Mouse (Mus musculus): ENCODE data around the gene Tex36. TPM values are rescaled to one million over a fixed set of nuclear protein-coding genes. Genes with fewer than 3 reads are reported as not detected.

The Tex36 gene
- polyA plus RNA-seq, 1 experiment from 2014 or later, result not detected

Other genes starting within 250 kb of the Tex36 start
- 29.8 and 30.3 TPM in 2 replicates for gene Edrf1, start 35.4 kb upstream of the Tex36 start, polyA plus RNA-seq (2016; fragmentation: Nextera tagmentation; extraction: Ambion mirVana)
- gene Mmp21, start 77.9 kb upstream of the Tex36 start, polyA plus RNA-seq (2016; fragmentation: Nextera tagmentation; extraction: Ambion mirVana), result 0.18 TPM in 1 of 2 replicates, not detected in the other
- 234 and 236 TPM in 2 replicates for gene Bccip, start 107.2 kb upstream of the Tex36 start, polyA plus RNA-seq (2016; fragmentation: Nextera tagmentation; extraction: Ambion mirVana)
- 34.0 and 34.4 TPM in 2 replicates for gene Uros, start 107.9 kb upstream of the Tex36 start, polyA plus RNA-seq (2016; fragmentation: Nextera tagmentation; extraction: Ambion mirVana)
- 0.41 TPM in 1 of 2 replicates, not detected in the other for gene Fank1, start 174.7 kb upstream of the Tex36 start, polyA plus RNA-seq (2016; fragmentation: Nextera tagmentation; extraction: Ambion mirVana)
- gene Dhx32, start 180.6 kb upstream of the Tex36 start, polyA plus RNA-seq (2016; fragmentation: Nextera tagmentation; extraction: Ambion mirVana), result 18.0 and 19.3 TPM in 2 replicates

Data from limb, embryonic 10.5 days (tissue).